Mouse (Mus musculus) forebrain, postnatal 0 days (tissue): ENCODE data around the gene Carns1. TPM values are rescaled to one million over a fixed set of nuclear protein-coding genes. Genes with fewer than 3 reads are reported as not detected.
A peak's percentile ranks its signal among the peaks of the same experiment; 100 is the strongest.

Experiments used
- ATAC-seq: fragments of 200-750 bp; cut with Nextera tagmentation; 2 replicates; pipeline ENCODE4 v1.8.0; 2017; ENCODE audit warnings: mild to moderate bottlenecking, moderate library complexity
- DNase-seq: peaks from one replicate; pipeline ENCODE4 v3.0.0-alpha.2; 2015
- H3K27ac ChIP-seq: fragments of 300-500 bp; sonication (generic); 2 replicates; pipeline ENCODE4 v1.5.1; 2014; ENCODE audit warnings: low read depth, mild to moderate bottlenecking, antibody characterized with exemption, low read length, moderate library complexity, mixed read lengths
- H3K27me3 ChIP-seq: fragments of 300-500 bp; sonication (generic); 2 replicates; pipeline ENCODE4 v1.6.1; 2014; ENCODE audit warnings: mild to moderate bottlenecking, low read length, mixed read lengths; ENCODE audit not compliant: insufficient read depth
- H3K36me3 ChIP-seq: fragments of 300-500 bp; sonication (generic); 2 replicates; pipeline ENCODE4 v1.6.1; 2014; ENCODE audit warnings: mild to moderate bottlenecking, moderate library complexity; ENCODE audit not compliant: insufficient read depth
- H3K4me1 ChIP-seq: fragments of 300-500 bp; sonication (generic); 2 replicates; pipeline ENCODE4 v1.6.1; 2014; ENCODE audit warnings: antibody characterized with exemption; ENCODE audit not compliant: insufficient read depth
- H3K4me2 ChIP-seq: fragments of 300-500 bp; sonication (generic); 2 replicates; pipeline ENCODE4 v1.6.1; 2014; ENCODE audit warnings: low read depth, mild to moderate bottlenecking, moderate library complexity
- H3K4me3 ChIP-seq: fragments of 300-500 bp; sonication (generic); 2 replicates; pipeline ENCODE4 v1.5.1; 2014; ENCODE audit warnings: low read depth, low read length, mixed read lengths
- H3K9ac ChIP-seq: fragments of 300-500 bp; sonication (generic); 2 replicates; pipeline ENCODE4 v1.6.1; 2014; ENCODE audit warnings: mild to moderate bottlenecking
- H3K9me3 ChIP-seq: fragments of 300-500 bp; sonication (generic); 2 replicates; pipeline ENCODE4 v1.6.1; 2016; ENCODE audit warnings: low read length
- CTCF ChIP-seq: sonication (generic); IDR thresholded peaks from 2 replicates; pipeline ENCODE4 v1.5.1; 2016; ENCODE audit warnings: antibody characterized with exemption, control low read depth, low read depth
- WGBS: fragments of 180-500 bp; shearing (Covaris S2); extraction: QIAGEN DNeasy Blood & Tissue Kit; methylation state at CpG from one replicate; pipeline ENCODE4 v1.1.7; 2014; 5-methylcytosine and 5-hydroxymethylcytosine counted together
- polyA plus RNA-seq: library from polyadenylated mRNA; unstranded; fragments of >200 nt; fragmentation: Nextera tagmentation; extraction: Ambion mirVana; gene quantifications from 2 replicates; pipeline ENCODE4 v1.2.1, GENCODE M21; 2015
- total RNA-seq: library from RNA; depleted of rRNA; stranded (reverse); fragments of >200 nt; gene quantifications from 2 replicates; pipeline ENCODE4 v1.2.3, GENCODE M21; 2014

The Carns1 gene
- total and polyA plus RNA-seq, 2 experiments from 2014 or later, result 4.4 to 4.7 TPM

DNA sequence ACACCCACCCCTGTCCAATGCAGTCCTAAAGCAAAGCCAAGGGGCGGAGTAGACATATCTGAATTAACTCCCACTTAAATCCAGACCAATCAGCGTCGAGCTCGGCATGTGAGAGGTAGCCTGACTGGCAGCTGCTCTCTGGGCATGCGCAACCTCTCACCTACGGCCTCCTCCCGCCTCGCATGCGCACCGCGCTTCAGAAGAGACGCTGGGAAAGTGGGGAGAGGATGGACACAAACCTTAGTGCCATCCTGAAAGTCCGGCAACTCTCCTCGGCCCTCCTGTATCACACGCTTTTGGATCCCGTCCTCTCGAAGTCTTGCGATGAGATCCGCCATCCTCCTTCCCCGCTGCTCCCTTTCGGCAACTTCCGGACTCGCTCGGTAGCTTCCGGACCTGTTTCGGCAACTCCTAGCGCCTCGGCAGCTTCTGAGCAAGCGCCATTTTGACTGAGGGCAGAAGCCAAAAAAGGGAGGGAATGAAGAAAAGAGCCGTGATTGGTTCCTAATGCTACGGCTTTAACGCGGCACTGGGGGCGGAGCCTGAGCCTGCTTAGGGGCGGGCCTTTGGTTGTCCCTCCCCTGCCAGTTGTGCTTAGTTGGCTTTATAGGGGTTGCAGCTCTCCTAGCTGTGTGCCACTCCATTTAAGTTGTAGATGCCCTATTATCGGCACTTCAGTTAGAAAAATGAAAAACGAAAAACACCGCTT is 54.0 kb downstream of the Carns1 start:
- Histone ChIP-seq H3K9me3 (no peaks in the 10 kb centered on the region), H3K36me3 (peaks cover 19% of the 10 kb centered on the region), H3K4me2 (peak overlapping the region; percentile 42), H3K4me3 (peak overlapping the region; percentile 44), H3K27ac (peak overlapping the region; percentile 76), H3K9ac (peak overlapping the region; percentile 66), H3K4me1 (peaks cover 8% of the 10 kb centered on the region), H3K27me3 (no peaks in the 10 kb centered on the region)
- no peak for TF ChIP-seq CTCF
- DNase-seq (peak; percentile 99), ATAC-seq (peak; percentile 85)
- 2% methylated on average over 38 of the region's 38 CpGs for WGBS

DNA sequence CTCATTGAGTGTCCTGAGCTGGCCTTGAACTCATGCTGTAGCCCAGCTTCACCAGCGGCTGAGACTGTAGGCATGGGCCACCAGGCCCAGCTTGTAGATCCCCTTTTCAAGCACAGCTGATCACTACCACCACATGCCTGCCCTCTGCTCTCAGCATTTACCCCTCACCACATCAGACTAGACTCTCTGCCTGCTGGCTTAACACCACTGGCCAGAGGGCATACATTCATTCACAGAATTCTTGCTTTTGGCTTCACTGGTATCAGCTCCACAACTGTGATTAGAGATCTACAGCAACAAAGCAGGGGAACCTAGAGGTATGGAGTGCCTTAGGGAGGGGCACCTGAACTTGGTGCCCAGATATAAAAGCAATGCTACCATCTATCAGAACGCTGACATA is 54.8 kb downstream of the Carns1 start:
- no peaks in the 10 kb centered on the region for H3K27me3 ChIP-seq
- peaks cover 24% of the 10 kb centered on the region for H3K36me3 ChIP-seq
- 95% methylated on average over 2 of the region's 2 CpGs for WGBS
- H3K9me3 ChIP-seq, result no peaks in the 10 kb centered on the region
- peak overlapping the region; percentile 44 for H3K4me3 ChIP-seq
- no peak for ATAC-seq
- TF ChIP-seq CTCF, result no peak
- peak overlapping the region; percentile 42 for H3K4me2 ChIP-seq
- H3K27ac ChIP-seq, result peak overlapping the region; percentile 76; the same call in 1 of the 2 replicates
- H3K9ac ChIP-seq, result peak overlapping the region; percentile 66; the same call in 1 of the 2 replicates
- H3K4me1 ChIP-seq, result peaks cover 8% of the 10 kb centered on the region
- no peak for DNase-seq

DNA sequence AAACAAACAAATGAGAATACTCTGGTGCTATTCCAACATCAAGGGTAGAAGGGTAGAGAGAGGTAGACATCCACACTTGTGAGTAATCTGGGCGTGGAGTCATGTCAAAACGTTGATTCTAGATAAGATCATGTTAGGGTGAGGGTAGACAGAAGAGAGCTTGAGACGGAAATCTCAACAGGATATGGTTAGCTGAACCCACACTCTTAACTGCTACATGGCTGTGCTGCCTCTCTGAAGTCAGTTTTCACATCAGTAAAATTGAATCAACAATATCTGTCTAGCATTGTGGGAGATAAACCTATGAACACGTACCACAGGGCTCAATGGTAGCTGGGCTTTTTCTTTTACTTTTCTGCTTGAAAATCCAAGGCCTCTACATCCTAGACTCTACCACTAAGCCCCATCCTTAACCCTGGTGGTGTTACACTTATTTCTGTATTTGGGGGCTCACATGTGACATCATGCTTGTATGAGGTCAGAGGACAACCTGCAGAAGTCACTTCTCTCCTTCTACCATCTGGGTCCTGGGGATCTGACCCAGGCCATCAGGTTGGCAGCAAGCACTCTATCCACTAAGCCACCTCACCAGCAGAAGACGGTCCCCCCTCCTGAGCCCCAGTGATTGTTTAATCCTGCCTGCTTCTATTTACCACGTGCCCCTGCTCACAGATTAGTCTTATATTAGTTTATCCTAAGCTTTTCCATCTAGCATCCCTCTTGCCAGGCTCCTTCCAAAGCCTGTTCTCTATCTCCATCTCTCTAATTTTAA is 55.4 kb downstream of the Carns1 start:
- WGBS, result 89% methylated on average over 6 of the region's 6 CpGs
- no peak for DNase-seq
- Histone ChIP-seq H3K27ac (no peak overlapping the region), H3K9me3 (no peaks in the 10 kb centered on the region), H3K4me3 (no peak overlapping the region), H3K4me1 (peaks cover 8% of the 10 kb centered on the region), H3K9ac (0 out of 2 replicates have a peak overlapping the region, but pooled peaks have one; percentile 66), H3K27me3 (no peaks in the 10 kb centered on the region), H3K4me2 (peak overlapping the region; percentile 42), H3K36me3 (peaks cover 30% of the 10 kb centered on the region)
- no peak for TF ChIP-seq CTCF
- ATAC-seq, result no peak

DNA sequence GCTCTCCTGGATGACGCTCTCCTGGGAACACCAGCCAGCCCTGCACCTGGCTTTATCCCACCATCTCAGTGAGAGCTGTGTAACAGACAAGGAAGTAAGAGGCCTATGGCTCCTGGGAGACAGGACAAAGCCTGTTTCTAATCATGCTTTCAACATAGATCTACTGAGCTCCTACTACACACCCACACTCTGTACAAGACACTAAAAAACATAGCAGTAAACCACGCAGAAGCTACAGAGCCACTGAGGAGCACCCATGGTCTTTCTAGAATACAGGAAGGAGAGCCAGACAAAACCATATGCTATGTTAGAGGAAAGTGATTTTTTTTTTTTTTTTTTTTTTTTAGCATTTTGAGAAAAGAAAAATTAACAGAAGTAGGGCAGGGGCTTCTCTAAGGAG is 56.9 kb downstream of the Carns1 start:
- no peak overlapping the region for H3K27ac ChIP-seq
- H3K4me2 ChIP-seq, result no peak overlapping the region
- no peaks in the 10 kb centered on the region for H3K27me3 ChIP-seq
- 97% methylated on average over 2 of the region's 2 CpGs for WGBS
- no peak overlapping the region for H3K4me3 ChIP-seq
- no peak for TF ChIP-seq CTCF
- DNase-seq, result no peak
- peaks cover 46% of the 10 kb centered on the region for H3K36me3 ChIP-seq
- H3K4me1 ChIP-seq, result peaks cover 8% of the 10 kb centered on the region
- H3K9ac ChIP-seq, result no peak overlapping the region
- ATAC-seq, result no peak
- no peaks in the 10 kb centered on the region for H3K9me3 ChIP-seq

DNA sequence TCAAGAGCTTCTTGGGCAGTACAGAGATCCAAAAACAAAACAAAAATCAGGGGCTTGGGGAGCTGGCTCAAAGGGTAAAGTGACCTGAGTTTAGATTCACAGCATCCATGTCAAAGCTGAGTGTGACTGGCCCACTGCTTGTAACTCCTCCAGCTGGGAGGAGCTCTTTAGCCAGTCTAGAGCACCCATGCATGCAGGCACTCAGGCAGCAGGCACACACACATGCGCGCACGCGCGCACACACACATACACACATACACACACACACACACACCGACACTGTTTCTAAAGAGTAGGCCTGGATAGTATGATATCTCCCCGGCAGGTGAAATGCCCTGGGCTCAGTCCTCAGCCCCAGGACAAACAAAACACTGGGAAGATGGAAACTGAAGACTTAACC is 58.3 kb downstream of the Carns1 start:
- Histone ChIP-seq H3K36me3 (peaks cover 56% of the 10 kb centered on the region), H3K4me3 (no peak overlapping the region), H3K9ac (no peak overlapping the region), H3K4me1 (peaks cover 8% of the 10 kb centered on the region), H3K27ac (no peak overlapping the region), H3K9me3 (no peaks in the 10 kb centered on the region), H3K4me2 (no peak overlapping the region), H3K27me3 (no peaks in the 10 kb centered on the region)
- DNase-seq (no peak), ATAC-seq (no peak)
- 98% methylated on average over 7 of the region's 7 CpGs for WGBS
- TF ChIP-seq CTCF, result no peak

DNA sequence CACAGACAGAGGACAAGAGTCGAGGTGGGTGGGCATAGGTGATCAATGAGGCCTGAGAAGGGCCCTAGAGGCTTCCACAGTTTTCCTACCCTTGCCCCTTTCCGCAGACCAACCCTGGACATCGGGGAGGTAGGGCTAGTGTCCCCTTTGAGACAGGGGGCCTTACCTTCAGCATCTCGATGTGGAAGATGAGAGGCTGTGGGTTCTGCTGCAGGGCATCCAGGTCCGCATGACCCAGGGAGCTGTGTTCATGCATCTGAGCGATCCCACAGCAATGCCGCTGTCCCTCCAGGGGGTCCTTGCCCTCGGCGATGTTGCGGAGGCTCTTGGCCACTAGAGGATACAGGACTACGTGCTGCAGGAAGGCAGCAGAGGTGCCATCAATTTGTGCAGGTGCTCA is 59.5 kb downstream of the Carns1 start:
- Histone ChIP-seq H3K27me3 (no peaks in the 10 kb centered on the region), H3K4me1 (peaks cover 7% of the 10 kb centered on the region), H3K9me3 (no peaks in the 10 kb centered on the region), H3K4me2 (no peak overlapping the region), H3K36me3 (peaks cover 68% of the 10 kb centered on the region), H3K4me3 (no peak overlapping the region), H3K9ac (no peak overlapping the region), H3K27ac (no peak overlapping the region)
- 86% methylated on average over 11 of the region's 11 CpGs for WGBS
- ATAC-seq (no peak), DNase-seq (no peak)
- TF ChIP-seq CTCF, result no peak

DNA sequence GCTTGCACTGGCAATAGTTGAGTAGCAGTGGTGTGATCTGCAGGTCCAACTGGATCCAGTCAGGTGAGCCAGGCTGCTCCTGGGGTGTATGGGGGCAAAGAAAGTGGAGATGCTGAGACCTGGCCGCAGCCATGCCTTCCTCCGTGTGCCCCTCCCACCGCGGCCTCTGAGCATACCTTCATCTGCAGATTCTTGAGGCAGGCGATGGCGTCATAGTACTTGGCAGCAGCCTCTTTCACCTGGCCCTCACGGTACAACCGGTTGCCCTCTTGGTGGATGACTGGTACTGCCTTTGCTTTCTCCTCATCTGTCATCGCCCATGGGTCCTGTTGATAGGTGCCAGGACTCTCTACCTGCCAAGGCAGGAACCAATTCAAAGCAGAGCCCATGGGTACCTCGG is 60.1 kb downstream of the Carns1 start:
- Histone ChIP-seq H3K4me2 (no peak overlapping the region), H3K9ac (no peak overlapping the region), H3K4me1 (no peaks in the 10 kb centered on the region), H3K27ac (no peak overlapping the region), H3K4me3 (no peak overlapping the region), H3K27me3 (no peaks in the 10 kb centered on the region), H3K36me3 (peaks cover 71% of the 10 kb centered on the region), H3K9me3 (no peaks in the 10 kb centered on the region)
- WGBS, result 94% methylated on average over 10 of the region's 10 CpGs
- TF ChIP-seq CTCF, result no peak
- no peak for DNase-seq
- ATAC-seq, result no peak
